ENCODE assay signal across 8 mouse cellular contexts in the genomic region with DNA sequence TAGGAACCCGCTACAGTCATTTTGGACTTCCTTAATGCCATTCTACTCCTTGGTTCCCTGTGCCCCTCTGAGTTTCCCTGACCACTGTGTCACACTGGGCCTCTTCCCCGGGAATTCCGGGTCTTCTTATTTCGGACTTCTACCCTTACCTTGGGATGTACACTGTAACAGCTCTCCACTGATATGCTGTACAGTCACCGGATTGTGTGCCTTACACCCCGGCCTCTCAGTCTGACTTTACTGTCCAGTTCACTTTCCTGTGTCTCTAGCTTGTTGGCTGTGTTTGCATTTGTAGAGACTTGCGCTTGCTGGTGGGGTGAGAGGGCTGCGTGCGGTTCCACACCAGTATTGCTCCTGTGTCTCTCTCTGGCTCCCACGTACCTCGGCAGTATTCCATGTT. TPM values are rescaled to one million over a fixed set of nuclear protein-coding genes. Genes with fewer than 3 reads are reported as not detected.
A peak's percentile ranks its signal among the peaks of the same experiment; 100 is the strongest.
DNase-seq lines count a peak whose midpoint lies in the region; ATAC-seq and TF ChIP-seq lines count a peak whose summit lies in the region.

No protein-coding gene starts in this region.

- peak overlapping the region; percentile 78 for H3K9ac ChIP-seq in kidney, embryonic 15.5 days
- peak overlapping the region; percentile 64 for H3K9ac ChIP-seq in hindbrain, embryonic 11.5 days (ENCODE audit: low read depth, low read length)
- H3K9ac ChIP-seq in midbrain, embryonic 13.5 days (replicated peaks): peak overlapping the region; percentile 76

- peak overlapping the region; percentile 90; the same call in 1 of the 2 replicates for H3K27ac ChIP-seq in kidney, embryonic 15.5 days
- no peak overlapping the region for H3K27ac ChIP-seq in hindbrain, embryonic 11.5 days (ENCODE audit: low read depth, low read length)
- H3K27ac ChIP-seq in midbrain, embryonic 13.5 days: no peak overlapping the region

- no peak for TF ChIP-seq CTCF in Patski (IDR thresholded peaks at IDR 0.05)

- H3K36me3 ChIP-seq in kidney, embryonic 15.5 days: peaks cover 63% of the 10 kb centered on the region
- H3K36me3 ChIP-seq in hindbrain, embryonic 11.5 days (ENCODE audit: control insufficient read depth, insufficient read depth, low read length): no peaks in the 10 kb centered on the region
- peaks cover 30% of the 10 kb centered on the region for H3K36me3 ChIP-seq in midbrain, embryonic 13.5 days

- no peak for ATAC-seq in kidney, embryonic 15.5 days (replicated peaks; ENCODE audit: low FRiP score)
- peak; percentile 9 for ATAC-seq in Patski
- peak; percentile 17; the same call in 1 of the 2 replicates for ATAC-seq in hindbrain, embryonic 11.5 days (ENCODE audit: low FRiP score)
- ATAC-seq in midbrain, embryonic 13.5 days: no peak

- 6% methylated on average over 11 of the region's 11 CpGs for WGBS in kidney, embryonic 15.5 days
- WGBS in hindbrain, embryonic 11.5 days: 19% methylated on average over 11 of the region's 11 CpGs
- WGBS in midbrain, embryonic 13.5 days: 13% methylated on average over 11 of the region's 11 CpGs

- no peaks in the 10 kb centered on the region for H3K27me3 ChIP-seq in kidney, embryonic 15.5 days
- H3K27me3 ChIP-seq in Patski: no peaks in the 10 kb centered on the region
- no peaks in the 10 kb centered on the region for H3K27me3 ChIP-seq in hindbrain, embryonic 11.5 days (ENCODE audit: control insufficient read depth, insufficient read depth, low read length)
- H3K27me3 ChIP-seq in midbrain, embryonic 13.5 days: peaks cover 14% of the 10 kb centered on the region; the same call in 1 of the 2 replicates

- POLR2A ChIA-PET in Patski (lab: Charles Lee): interaction anchor here (0.6 to 3.2 kb wide), 5 partner anchors 8 to 175 kb away, joined by 3 to 16 read pairs (median 3); a partner anchor contains a TSS

- peak overlapping the region; percentile 81 for H3K4me3 ChIP-seq in kidney, embryonic 15.5 days (replicated peaks)
- H3K4me3 ChIP-seq in hindbrain, embryonic 11.5 days (ENCODE audit: low read depth, low read length): peak overlapping the region; percentile 48
- H3K4me3 ChIP-seq in midbrain, embryonic 13.5 days (replicated peaks): peak overlapping the region; percentile 57

- no peaks in the 10 kb centered on the region for H3K9me3 ChIP-seq in kidney, embryonic 15.5 days (replicated peaks)
- no peaks in the 10 kb centered on the region for H3K9me3 ChIP-seq in hindbrain, embryonic 11.5 days (ENCODE audit: control insufficient read depth, low read length)
- H3K9me3 ChIP-seq in midbrain, embryonic 13.5 days: no peaks in the 10 kb centered on the region

- H3K4me1 ChIP-seq in kidney, embryonic 15.5 days: peaks cover 26% of the 10 kb centered on the region
- H3K4me1 ChIP-seq in hindbrain, embryonic 11.5 days (replicated peaks; ENCODE audit: control insufficient read depth, insufficient read depth, low read length): no peaks in the 10 kb centered on the region
- H3K4me1 ChIP-seq in midbrain, embryonic 13.5 days (replicated peaks): peaks cover 21% of the 10 kb centered on the region

- H3K4me2 ChIP-seq in kidney, embryonic 15.5 days: peak overlapping the region; percentile 78
- peak overlapping the region; percentile 70 for H3K4me2 ChIP-seq in hindbrain, embryonic 11.5 days (replicated peaks; ENCODE audit: low read depth, low read length)
- peak overlapping the region; percentile 78 for H3K4me2 ChIP-seq in midbrain, embryonic 13.5 days (replicated peaks)

- CTCF ChIA-PET in Patski (lab: Charles Lee): interaction anchor here (0.9 to 1.0 kb wide), 2 partner anchors 8 to 42 kb away, joined by 3 read pairs; no protein-coding TSS in a partner anchor

- DNase-seq in kidney, postnatal 36 days: no peak
- DNase-seq in Patski (ENCODE audit: low read depth, low spot score) (no peak), MN1 (ENCODE audit: low spot score) (no peak)
- DNase-seq in hindbrain, embryonic 11.5 days (ENCODE audit: low spot score): no peak
- DNase-seq in cerebellum, adult 8-10 months: no peak
- DNase-seq in cerebellum, postnatal 4 days (ENCODE audit: low spot score in 2 of 2): no peak

- in situ Hi-C loops in Patski (cut with MboI; ENCODE audit: low pct_unique_long_range_greater_than_20kb): no loop called here

RNA-seq across cellular contexts. Expression of a gene that starts 0.8 kb away (rescaled TPM):
- 28.7 and 33.5 TPM in 2 replicates for polyA plus RNA-seq in kidney, embryonic 15.5 days (2015; fragmentation: Nextera tagmentation; extraction: Ambion mirVana)
- polyA plus RNA-seq in Patski (2021): 56.5 TPM
- 6.5 and 7.8 TPM in 2 replicates for polyA plus RNA-seq in hindbrain, embryonic 11.5 days (2014; fragmentation: Nextera tagmentation; extraction: Ambion mirVana)
- 8.7 and 9.2 TPM in 2 replicates for polyA plus RNA-seq in midbrain, embryonic 13.5 days (2015; fragmentation: Nextera tagmentation; extraction: Ambion mirVana)

RNA-seq across cellular contexts. Expression of a gene that starts 1.0 kb away (rescaled TPM):
- 3.9 and 4.9 TPM in 2 replicates for polyA plus RNA-seq in kidney, embryonic 15.5 days (2015; fragmentation: Nextera tagmentation; extraction: Ambion mirVana)
- 9.1 TPM for polyA plus RNA-seq in Patski (2021)
- polyA plus RNA-seq in hindbrain, embryonic 11.5 days (2014; fragmentation: Nextera tagmentation; extraction: Ambion mirVana): 1.0 and 1.1 TPM in 2 replicates
- polyA plus RNA-seq in midbrain, embryonic 13.5 days (2015; fragmentation: Nextera tagmentation; extraction: Ambion mirVana): 1.9 and 2.4 TPM in 2 replicates

RNA-seq across cellular contexts. Expression of a gene that starts 9.9 kb away (rescaled TPM):
- polyA plus RNA-seq in kidney, embryonic 15.5 days (2015; fragmentation: Nextera tagmentation; extraction: Ambion mirVana): 51.2 and 51.8 TPM in 2 replicates
- polyA plus RNA-seq in Patski (2021): 53.3 TPM
- polyA plus RNA-seq in hindbrain, embryonic 11.5 days (2014; fragmentation: Nextera tagmentation; extraction: Ambion mirVana): 43.5 and 45.8 TPM in 2 replicates
- polyA plus RNA-seq in midbrain, embryonic 13.5 days (2015; fragmentation: Nextera tagmentation; extraction: Ambion mirVana): 82.2 and 89.5 TPM in 2 replicates

RNA-seq across cellular contexts. Expression of a gene that starts 11.6 kb away (rescaled TPM):
- 166 and 168 TPM in 2 replicates for polyA plus RNA-seq in kidney, embryonic 15.5 days (2015; fragmentation: Nextera tagmentation; extraction: Ambion mirVana)
- 141 TPM for polyA plus RNA-seq in Patski (2021)
- polyA plus RNA-seq in hindbrain, embryonic 11.5 days (2014; fragmentation: Nextera tagmentation; extraction: Ambion mirVana): 45.6 and 52.3 TPM in 2 replicates
- 149 and 153 TPM in 2 replicates for polyA plus RNA-seq in midbrain, embryonic 13.5 days (2015; fragmentation: Nextera tagmentation; extraction: Ambion mirVana)

RNA-seq across cellular contexts. Expression of a gene that starts 23.5 kb away (rescaled TPM):
- polyA plus RNA-seq in kidney, embryonic 15.5 days (2015; fragmentation: Nextera tagmentation; extraction: Ambion mirVana): 32.9 and 33.5 TPM in 2 replicates
- polyA plus RNA-seq in Patski (2021): 24.6 TPM
- polyA plus RNA-seq in hindbrain, embryonic 11.5 days (2014; fragmentation: Nextera tagmentation; extraction: Ambion mirVana): 23.7 and 27.8 TPM in 2 replicates
- 32.4 and 32.6 TPM in 2 replicates for polyA plus RNA-seq in midbrain, embryonic 13.5 days (2015; fragmentation: Nextera tagmentation; extraction: Ambion mirVana)

Comparison
In these comparisons a context has a peak if more than half of its experiments do, and no peak if none do; other contexts are left out.
1. ATAC-seq: peak in Patski (single experiment) and hindbrain, embryonic 11.5 days (single experiment); none in kidney, embryonic 15.5 days (single experiment) and midbrain, embryonic 13.5 days (single experiment).
2. Peak in every context shown above with its lines, with median percentiles within 50 percentile points of each other: H3K4me2 ChIP-seq, H3K4me3 ChIP-seq and H3K9ac ChIP-seq.